Mouse (Mus musculus): ENCODE results near the gene Fcna.

Fcna gene

GRCm38 (mm10) chr2:25607761-25608622, 19.8 kb downstream of the Fcna start, which contains the start of gene Rabl6:
Gene Rabl6, minus strand, starts transcription at chr2:25608521.
- in situ Hi-C loops (cut with MseI, MboI), result no loop called here

- in situ Hi-C loops (cut with MseI, MboI), result no loop called here
Observed at GRCm38 (mm10) chr2:25602526-25602925, 25.3 kb downstream of the Fcna start.

- in situ Hi-C loops (cut with MseI, MboI), result no loop called here
Observed at GRCm38 (mm10) chr2:25600037-25600436, 27.8 kb downstream of the Fcna start.

GRCm38 (mm10) chr2:25598749-25599148, 29.1 kb downstream of the Fcna start:
- in situ Hi-C loops (cut with MseI, MboI), result no loop called here

GRCm38 (mm10) chr2:25596765-25597510, 30.9 kb downstream of the Fcna start:
- in situ Hi-C loops (cut with MseI, MboI), result no loop called here

GRCm38 (mm10) chr2:25591863-25592262, 36.0 kb downstream of the Fcna start:
- in situ Hi-C loops (cut with MseI, MboI), result no loop called here

- in situ Hi-C loops (cut with MseI, MboI), result no loop called here
Observed at GRCm38 (mm10) chr2:25588227-25588907, 39.5 kb downstream of the Fcna start.

- in situ Hi-C loops (cut with MseI, MboI), result no loop called here
Observed at GRCm38 (mm10) chr2:25587290-25587689, 40.5 kb downstream of the Fcna start.

- in situ Hi-C loops (cut with MseI, MboI), result no loop called here
Observed at GRCm38 (mm10) chr2:25585601-25586000, 42.2 kb downstream of the Fcna start.

- in situ Hi-C loops (cut with MseI, MboI), result no loop called here
Observed at GRCm38 (mm10) chr2:25584856-25585255, 43.0 kb downstream of the Fcna start.

- in situ Hi-C loops (cut with MseI, MboI), result no loop called here
Observed at GRCm38 (mm10) chr2:25584152-25584551, 43.7 kb downstream of the Fcna start.

- in situ Hi-C loops (cut with MseI, MboI), result no loop called here
Observed at GRCm38 (mm10) chr2:25583571-25583970, 44.3 kb downstream of the Fcna start.

- in situ Hi-C loops (cut with MseI, MboI), result no loop called here
Observed at GRCm38 (mm10) chr2:25583120-25583481, 44.7 kb downstream of the Fcna start.

GRCm38 (mm10) chr2:25582466-25583119, 45.2 kb downstream of the Fcna start:
- in situ Hi-C loops (cut with MseI, MboI), result no loop called here

- in situ Hi-C loops (cut with MseI, MboI), result no loop called here
Observed at GRCm38 (mm10) chr2:25581901-25582301, 45.9 kb downstream of the Fcna start.

GRCm38 (mm10) chr2:25581294-25581864, 46.5 kb downstream of the Fcna start, which contains the start of gene Ajm1:
Gene Ajm1, minus strand, starts transcription at chr2:25581757.
- in situ Hi-C loops (cut with MseI, MboI), result no loop called here

GRCm38 (mm10) chr2:25580621-25581101, 47.2 kb downstream of the Fcna start:
- in situ Hi-C loops (cut with MseI, MboI), result no loop called here

GRCm38 (mm10) chr2:25579737-25580460, 47.9 kb downstream of the Fcna start:
- in situ Hi-C loops (cut with MseI, MboI), result no loop called here

GRCm38 (mm10) chr2:25578796-25579736, 48.8 kb downstream of the Fcna start:
- in situ Hi-C loops (cut with MseI, MboI), result no loop called here
